Mouse (Mus musculus) ES-CJ7 (cell line): ENCODE results near the gene Ergic1.

ENCODE experiments used
- DNase-seq: peaks from one replicate; pipeline ENCODE4 v3.0.0; 2011; ENCODE audit warnings: low read depth, low spot score

Ergic1 gene

GRCm38 (mm10) chr17:26561290-26561640, at the start of gene Ergic1:
TSS of gene Ergic1 (plus strand) at chr17:26561489.
- DNase-seq, result peak; percentile 49

- no peak for DNase-seq
These were observed 49.2 kb upstream of the Ergic1 start for GRCm38 (mm10) chr17:26511816-26512774.

GRCm38 (mm10) chr17:26512961-26513360, 48.3 kb upstream of the Ergic1 start:
- DNase-seq, result no peak

- DNase-seq, result no peak
These were observed 47.6 kb upstream of the Ergic1 start for GRCm38 (mm10) chr17:26513459-26514290.

GRCm38 (mm10) chr17:26514581-26515030, 46.7 kb upstream of the Ergic1 start:
- DNase-seq, result no peak

GRCm38 (mm10) chr17:26515675-26516074, 45.6 kb upstream of the Ergic1 start:
- DNase-seq, result no peak

- no peak for DNase-seq
These were observed 43.0 kb upstream of the Ergic1 start for GRCm38 (mm10) chr17:26518306-26518705.

GRCm38 (mm10) chr17:26522711-26523110, 38.6 kb upstream of the Ergic1 start:
- DNase-seq, result no peak

- DNase-seq, result no peak
These were observed 37.0 kb upstream of the Ergic1 start for GRCm38 (mm10) chr17:26524316-26524715.

- DNase-seq, result no peak
These were observed 36.5 kb upstream of the Ergic1 start for GRCm38 (mm10) chr17:26524801-26525200.

GRCm38 (mm10) chr17:26525316-26525715, 36.0 kb upstream of the Ergic1 start:
- DNase-seq, result no peak

GRCm38 (mm10) chr17:26527291-26527690, 34.0 kb upstream of the Ergic1 start:
- DNase-seq, result no peak

- DNase-seq, result no peak
These were observed 32.5 kb upstream of the Ergic1 start for GRCm38 (mm10) chr17:26528751-26529150.

- no peak for DNase-seq
These were observed 31.5 kb upstream of the Ergic1 start for GRCm38 (mm10) chr17:26529791-26530241.

- no peak for DNase-seq
These were observed 30.7 kb upstream of the Ergic1 start for GRCm38 (mm10) chr17:26530590-26531081.

- DNase-seq, result no peak
These were observed 29.8 kb upstream of the Ergic1 start for GRCm38 (mm10) chr17:26531395-26532027.

GRCm38 (mm10) chr17:26532476-26533045, 28.7 kb upstream of the Ergic1 start:
- DNase-seq, result no peak

- DNase-seq, result no peak
These were observed 27.4 kb upstream of the Ergic1 start for GRCm38 (mm10) chr17:26533871-26534372.

GRCm38 (mm10) chr17:26534695-26535094, 26.6 kb upstream of the Ergic1 start:
- DNase-seq, result no peak

GRCm38 (mm10) chr17:26535251-26536136, 25.8 kb upstream of the Ergic1 start:
- DNase-seq, result no peak
